Mouse (Mus musculus): ENCODE measurements around the gene Spata1. TPM values are rescaled to one million over a fixed set of nuclear protein-coding genes. Genes with fewer than 3 reads are reported as not detected.

Spata1 gene
- polyA plus RNA-seq, 2 experiments = 6.4 to 13.8 TPM

GRCm38 (mm10) chr3:146451375-146451774, 48.2 kb downstream of the Spata1 start:
- Histone ChIP-seq H3K9me3 (ENCODE audit: control insufficient read depth, low read length) (no peaks in the 10 kb centered on the region), H3K27ac (replicated peaks; ENCODE audit: low read depth, low read length) (no peak overlapping the region), H3K4me2 (replicated peaks; ENCODE audit: low read depth, low read length, severe bottlenecking) (no peak overlapping the region), H3K36me3 (ENCODE audit: control insufficient read depth, insufficient read depth, low read length) (no peaks in the 10 kb centered on the region; the same call in 1 of the 2 replicates), H3K4me1 (ENCODE audit: control insufficient read depth, insufficient read depth, low read length) (no peaks in the 10 kb centered on the region), H3K4me3 (replicated peaks; ENCODE audit: low read length) (no peak overlapping the region), H3K27me3 (ENCODE audit: control insufficient read depth, insufficient read depth, low read length) (no peaks in the 10 kb centered on the region), H3K9ac (ENCODE audit: low read depth, low read length, severe bottlenecking) (no peak overlapping the region)
- no peak for ATAC-seq (ENCODE audit: low FRiP score, low read depth)
- TF ChIP-seq POLR2A (IDR thresholded peaks at IDR 0.05; ENCODE audit: borderline replicate concordance, extremely low read depth, insufficient read depth, insufficient read length) = no peak
- WGBS = 87% methylated on average over 5 of the region's 5 CpGs
- no peak for DNase-seq (ENCODE audit: low spot score)

- Histone ChIP-seq H3K4me3 (replicated peaks; ENCODE audit: low read length) (peak overlapping the region; percentile 61), H3K27ac (replicated peaks; ENCODE audit: low read depth, low read length) (peak overlapping the region; percentile 80), H3K4me1 (ENCODE audit: control insufficient read depth, insufficient read depth, low read length) (no peaks in the 10 kb centered on the region), H3K36me3 (ENCODE audit: control insufficient read depth, insufficient read depth, low read length) (no peaks in the 10 kb centered on the region; the same call in 1 of the 2 replicates), H3K4me2 (replicated peaks; ENCODE audit: low read depth, low read length, severe bottlenecking) (peak overlapping the region; percentile 71), H3K9ac (ENCODE audit: low read depth, low read length, severe bottlenecking) (peak overlapping the region; percentile 77), H3K27me3 (ENCODE audit: control insufficient read depth, insufficient read depth, low read length) (no peaks in the 10 kb centered on the region), H3K9me3 (ENCODE audit: control insufficient read depth, low read length) (no peaks in the 10 kb centered on the region)
- peak; percentile 99 for ATAC-seq (ENCODE audit: low FRiP score, low read depth)
- peak; percentile 96 for DNase-seq (ENCODE audit: low spot score)
- WGBS = 1% methylated on average over 29 of the region's 29 CpGs
- TF ChIP-seq POLR2A (IDR thresholded peaks at IDR 0.05; ENCODE audit: borderline replicate concordance, extremely low read depth, insufficient read depth, insufficient read length) = peak; percentile 92
Observed at GRCm38 (mm10) chr3:146450371-146450841, 49.1 kb downstream of the Spata1 start.

- WGBS = 45% methylated on average over 9 of the region's 9 CpGs
- Histone ChIP-seq H3K36me3 (ENCODE audit: control insufficient read depth, insufficient read depth, low read length) (0 out of 2 replicates have a peak, but pooled peaks cover 4% of the 10 kb centered on the region), H3K4me1 (ENCODE audit: control insufficient read depth, insufficient read depth, low read length) (no peaks in the 10 kb centered on the region), H3K9ac (ENCODE audit: low read depth, low read length, severe bottlenecking) (peak within 1 kb of the TSS; percentile 77), H3K9me3 (ENCODE audit: control insufficient read depth, low read length) (no peaks in the 10 kb centered on the region), H3K27ac (replicated peaks; ENCODE audit: low read depth, low read length) (peak within 1 kb of the TSS; percentile 80), H3K4me3 (replicated peaks; ENCODE audit: low read length) (peak within 1 kb of the TSS; percentile 61), H3K4me2 (replicated peaks; ENCODE audit: low read depth, low read length, severe bottlenecking) (peak within 1 kb of the TSS; percentile 71), H3K27me3 (ENCODE audit: control insufficient read depth, insufficient read depth, low read length) (no peaks in the 10 kb centered on the region)
- TF ChIP-seq POLR2A (IDR thresholded peaks at IDR 0.05; ENCODE audit: borderline replicate concordance, extremely low read depth, insufficient read depth, insufficient read length) = no peak
- ATAC-seq (ENCODE audit: low FRiP score, low read depth) (0 out of 2 replicates have a peak, but pooled peaks have one; percentile 1), DNase-seq (ENCODE audit: low spot score) (no peak)
Observed at GRCm38 (mm10) chr3:146449745-146450250, 49.8 kb downstream of the Spata1 start, which contains the start of gene Ctbs. Ctbs (plus strand) TSS chr3:146449795.

GRCm38 (mm10) chr3:146448969-146449368, 50.6 kb downstream of the Spata1 start:
- DNase-seq (ENCODE audit: low spot score) = no peak
- no peaks in the 10 kb centered on the region for H3K27me3 ChIP-seq (ENCODE audit: control insufficient read depth, insufficient read depth, low read length)
- H3K27ac ChIP-seq (replicated peaks; ENCODE audit: low read depth, low read length) = no peak overlapping the region
- H3K4me2 ChIP-seq (replicated peaks; ENCODE audit: low read depth, low read length, severe bottlenecking) = no peak overlapping the region
- no peaks in the 10 kb centered on the region for H3K4me1 ChIP-seq (ENCODE audit: control insufficient read depth, insufficient read depth, low read length)
- WGBS = 62% methylated on average over 6 of the region's 6 CpGs
- no peak for TF ChIP-seq POLR2A (IDR thresholded peaks at IDR 0.05; ENCODE audit: borderline replicate concordance, extremely low read depth, insufficient read depth, insufficient read length)
- no peaks in the 10 kb centered on the region for H3K9me3 ChIP-seq (ENCODE audit: control insufficient read depth, low read length)
- H3K9ac ChIP-seq (ENCODE audit: low read depth, low read length, severe bottlenecking) = no peak overlapping the region
- 0 out of 2 replicates have a peak, but pooled peaks cover 4% of the 10 kb centered on the region for H3K36me3 ChIP-seq (ENCODE audit: control insufficient read depth, insufficient read depth, low read length)
- ATAC-seq (ENCODE audit: low FRiP score, low read depth) = no peak
- H3K4me3 ChIP-seq (replicated peaks; ENCODE audit: low read length) = no peak overlapping the region

GRCm38 (mm10) chr3:146448372-146448771, 51.2 kb downstream of the Spata1 start:
- Histone ChIP-seq H3K27me3 (ENCODE audit: control insufficient read depth, insufficient read depth, low read length) (no peaks in the 10 kb centered on the region), H3K9me3 (ENCODE audit: control insufficient read depth, low read length) (no peaks in the 10 kb centered on the region), H3K27ac (replicated peaks; ENCODE audit: low read depth, low read length) (no peak overlapping the region), H3K4me1 (ENCODE audit: control insufficient read depth, insufficient read depth, low read length) (no peaks in the 10 kb centered on the region), H3K4me2 (replicated peaks; ENCODE audit: low read depth, low read length, severe bottlenecking) (no peak overlapping the region), H3K4me3 (replicated peaks; ENCODE audit: low read length) (no peak overlapping the region), H3K9ac (ENCODE audit: low read depth, low read length, severe bottlenecking) (no peak overlapping the region), H3K36me3 (ENCODE audit: control insufficient read depth, insufficient read depth, low read length) (0 out of 2 replicates have a peak, but pooled peaks cover 4% of the 10 kb centered on the region)
- WGBS = 87% methylated on average over 10 of the region's 10 CpGs
- DNase-seq (ENCODE audit: low spot score) (no peak), ATAC-seq (ENCODE audit: low FRiP score, low read depth) (no peak)
- TF ChIP-seq POLR2A (IDR thresholded peaks at IDR 0.05; ENCODE audit: borderline replicate concordance, extremely low read depth, insufficient read depth, insufficient read length) = no peak
